Mouse (Mus musculus) spleen, adult 2 months (tissue): ENCODE measurements around the gene Sorbs2. TPM values are rescaled to one million over a fixed set of nuclear protein-coding genes. Genes with fewer than 3 reads are reported as not detected.

Source experiments
- DNase-seq, 2 experiments: peaks; one replicate each; pipeline versions ENCODE4 v3.0.0 to v3.0.0-alpha.2; 2012 to 2021; ENCODE audit warnings: low spot score in 2 of 2, low read depth in 1 of 2
- H3K27ac ChIP-seq: fragments of 200-500 bp; 2 replicates; pipeline ENCODE4 v1.5.1; 2012; ENCODE audit warnings: low read length, inconsistent platforms; ENCODE audit not compliant: insufficient read depth
- H3K27me3 ChIP-seq: fragments of 200-500 bp; 2 replicates; pipeline ENCODE4 v1.6.1; 2012; ENCODE audit warnings: mild to moderate bottlenecking, moderate library complexity, low read length, inconsistent platforms; ENCODE audit not compliant: control insufficient read depth, insufficient read depth
- H3K36me3 ChIP-seq: fragments of 200-500 bp; 2 replicates; pipeline ENCODE4 v1.6.1; 2012; ENCODE audit warnings: mild to moderate bottlenecking, low read length, inconsistent platforms; ENCODE audit not compliant: control insufficient read depth, insufficient read depth
- H3K4me1 ChIP-seq: fragments of 200-500 bp; 2 replicates; pipeline ENCODE4 v1.6.1; 2011; ENCODE audit warnings: inconsistent platforms; ENCODE audit not compliant: control insufficient read depth, insufficient read depth, insufficient read length
- H3K4me3 ChIP-seq: fragments of 200-500 bp; 2 replicates; pipeline ENCODE4 v1.5.1; 2011; ENCODE audit warnings: mild to moderate bottlenecking, inconsistent platforms; ENCODE audit not compliant: insufficient read depth, insufficient read length; ENCODE audit errors: extremely low read depth
- CTCF ChIP-seq: fragments of 200-500 bp; IDR thresholded peaks from 2 replicates; pipeline ENCODE4 v1.5.1; 2011; ENCODE audit warnings: mild to moderate bottlenecking, inconsistent platforms; ENCODE audit not compliant: insufficient read depth, insufficient read length, insufficient replicate concordance; ENCODE audit errors: extremely low read depth
- POLR2A ChIP-seq: fragments of 200-500 bp; IDR thresholded peaks from 2 replicates; pipeline ENCODE4 v1.6.1; 2011; ENCODE audit warnings: low read depth, low read length, inconsistent platforms
- WGBS: fragments of 180-500 bp; shearing (Covaris S2); methylation state at CpG from one replicate; pipeline ENCODE4 v1.1.7; 2018; 5-methylcytosine and 5-hydroxymethylcytosine counted together
- polyA plus RNA-seq: library from polyadenylated mRNA; depleted of rRNA; stranded (reverse); fragments of >200 nt; gene quantifications from 2 replicates; pipeline ENCODE4 v1.2.3, GENCODE M21; 2012

The Sorbs2 gene
- polyA plus RNA-seq, 1 experiment: 25.4 TPM

DNA sequence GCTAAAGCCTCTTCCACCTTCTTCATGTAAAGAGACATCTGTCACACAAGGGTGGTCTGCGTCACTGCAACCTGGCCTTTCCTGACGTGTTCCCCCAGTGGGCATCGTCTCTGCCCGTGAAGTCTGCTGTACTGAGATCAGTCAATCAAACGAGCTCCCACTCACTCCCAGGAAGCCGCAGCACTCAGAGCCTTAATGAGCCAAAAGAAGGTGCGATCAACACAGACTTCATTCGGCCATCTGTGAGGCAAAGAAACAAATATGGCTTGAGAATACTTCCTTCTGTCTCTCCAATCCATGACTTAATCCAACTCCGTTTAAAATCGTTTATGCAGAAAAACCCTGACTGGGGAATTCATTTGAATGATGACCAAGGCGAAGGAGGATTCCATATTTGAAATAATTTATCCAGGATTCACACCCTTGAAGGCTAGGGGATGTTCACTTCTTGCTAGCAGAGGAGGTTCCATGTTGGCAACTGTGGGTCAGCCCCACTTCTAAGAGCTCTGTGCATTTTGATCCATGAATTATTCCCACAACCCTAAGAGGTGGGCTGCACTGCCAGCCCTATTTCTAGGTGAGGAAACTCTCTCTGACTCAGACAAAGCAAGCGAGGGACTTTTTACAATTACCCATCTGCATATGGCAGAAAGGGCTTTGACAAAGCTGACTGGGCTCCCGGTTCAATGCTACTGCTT lies 207.9 kb downstream of the Sorbs2 start:
- no peak for DNase-seq
- H3K27ac ChIP-seq: no peak overlapping the region
- TF ChIP-seq POLR2A (no peak), CTCF (no peak)

DNA sequence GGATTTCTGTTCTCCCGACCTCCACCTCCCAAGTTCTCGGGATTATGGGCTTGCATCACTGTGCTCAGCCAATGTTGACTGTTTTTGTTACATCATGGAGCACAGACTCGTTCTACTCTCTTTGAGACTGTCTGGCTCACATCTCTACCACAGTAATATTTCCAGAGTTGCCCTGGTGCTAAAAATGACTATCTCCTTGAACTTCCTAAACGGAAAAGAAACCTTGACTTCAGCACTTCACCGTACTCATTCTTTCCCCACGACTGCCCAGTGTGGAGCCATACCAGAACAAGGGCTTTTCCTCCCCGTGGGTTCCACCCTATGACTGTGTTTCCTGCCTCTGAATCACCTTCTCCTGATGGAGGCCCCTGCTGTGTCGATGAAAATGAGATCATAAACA lies 212.2 kb downstream of the Sorbs2 start:
- Histone ChIP-seq H3K4me3 (no peak overlapping the region), H3K27me3 (no peaks in the 10 kb centered on the region), H3K27ac (no peak overlapping the region), H3K4me1 (no peaks in the 10 kb centered on the region), H3K36me3 (no peaks in the 10 kb centered on the region)
- no peak for DNase-seq
- 49% methylated on average over 8 of the region's 8 CpGs for WGBS
- TF ChIP-seq POLR2A: no peak
- TF ChIP-seq CTCF: no peak

More for the DNA sequence above, 207.9 kb downstream of the Sorbs2 start:
- Histone ChIP-seq H3K4me3 (no peak overlapping the region), H3K4me1 (no peaks in the 10 kb centered on the region), H3K27me3 (no peaks in the 10 kb centered on the region), H3K36me3 (no peaks in the 10 kb centered on the region)
- WGBS: 91% methylated on average over 13 of the region's 13 CpGs

DNA sequence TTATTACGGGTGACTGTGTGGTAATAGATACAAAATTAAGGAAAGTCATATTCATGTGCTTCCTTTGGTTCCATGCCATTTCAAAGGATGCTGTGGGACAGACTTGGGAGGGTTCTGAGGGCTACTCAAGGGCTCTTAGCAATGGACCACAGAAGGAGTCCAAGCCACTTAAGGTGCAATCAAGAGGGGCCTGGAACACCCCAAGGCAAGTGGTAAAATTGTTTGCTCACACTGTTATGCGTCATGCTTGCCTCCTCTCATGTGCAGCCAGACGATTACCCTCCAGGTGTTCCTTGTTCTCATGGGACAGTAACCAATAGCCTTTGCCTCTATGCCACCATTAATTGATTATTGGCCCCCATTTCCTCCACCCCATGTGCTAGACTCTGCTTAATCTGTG lies 216.6 kb downstream of the Sorbs2 start:
- Histone ChIP-seq H3K27ac (no peak overlapping the region), H3K4me1 (no peaks in the 10 kb centered on the region), H3K4me3 (no peak overlapping the region), H3K27me3 (no peaks in the 10 kb centered on the region), H3K36me3 (no peaks in the 10 kb centered on the region)
- no peak for DNase-seq
- 90% methylated on average over 3 of the region's 3 CpGs for WGBS
- no peak for TF ChIP-seq CTCF
- no peak for TF ChIP-seq POLR2A

DNA sequence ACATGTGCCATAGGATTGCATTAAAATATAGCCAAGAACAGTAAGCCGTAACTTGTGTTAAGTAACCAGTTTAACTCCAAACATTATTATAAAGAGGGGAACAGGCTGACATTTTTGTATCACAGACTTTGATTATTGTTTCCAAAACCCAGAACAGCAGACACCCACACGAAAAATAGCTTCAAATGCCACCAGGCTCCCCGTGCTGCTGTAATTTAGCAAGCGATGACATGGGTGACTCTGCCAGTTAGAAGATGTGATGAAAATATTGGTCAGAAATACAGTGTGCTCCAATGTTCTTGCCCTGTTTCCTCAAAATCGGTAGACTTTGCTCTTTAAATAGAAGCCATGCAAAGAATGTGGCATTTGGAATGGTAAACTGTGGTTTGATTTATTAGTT lies 217.7 kb downstream of the Sorbs2 start:
- H3K4me3 ChIP-seq: no peak overlapping the region
- TF ChIP-seq POLR2A: no peak
- no peak for TF ChIP-seq CTCF
- H3K4me1 ChIP-seq: no peaks in the 10 kb centered on the region
- H3K27ac ChIP-seq: no peak overlapping the region
- no peaks in the 10 kb centered on the region for H3K36me3 ChIP-seq
- no peak for DNase-seq
- H3K27me3 ChIP-seq: no peaks in the 10 kb centered on the region
- 62% methylated on average over 5 of the region's 5 CpGs for WGBS

DNA sequence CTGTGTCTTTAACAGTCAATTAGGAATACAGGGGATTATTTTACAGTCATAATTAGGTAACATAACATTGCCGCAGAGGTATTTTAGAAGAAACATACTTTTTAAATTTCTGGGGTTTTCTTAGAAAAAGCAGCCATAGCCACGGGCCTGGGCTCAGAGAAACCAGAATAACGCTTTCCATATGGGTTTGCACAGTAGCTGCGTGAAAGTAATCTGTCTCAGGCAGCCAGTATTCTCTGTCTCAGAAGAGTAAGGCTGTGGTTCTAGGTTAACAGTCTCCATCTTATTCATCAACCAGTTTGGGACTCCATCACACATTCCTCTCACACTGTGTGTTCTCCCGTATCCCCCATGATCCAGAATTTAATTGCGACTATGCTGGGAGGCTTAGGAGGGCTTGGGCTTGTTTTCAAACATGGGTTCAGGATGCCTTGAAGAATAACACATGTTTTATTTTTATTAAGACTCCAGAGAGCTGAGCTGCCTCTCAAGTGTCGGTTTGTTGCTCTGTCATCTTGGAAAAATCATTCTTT lies 222.3 kb downstream of the Sorbs2 start:
- Histone ChIP-seq H3K4me1 (no peaks in the 10 kb centered on the region), H3K27ac (no peak overlapping the region), H3K27me3 (no peaks in the 10 kb centered on the region), H3K36me3 (no peaks in the 10 kb centered on the region), H3K4me3 (no peak overlapping the region)
- no peak for TF ChIP-seq CTCF
- no peak for TF ChIP-seq POLR2A
- WGBS: 85% methylated on average over 7 of the region's 7 CpGs
- no peak for DNase-seq

DNA sequence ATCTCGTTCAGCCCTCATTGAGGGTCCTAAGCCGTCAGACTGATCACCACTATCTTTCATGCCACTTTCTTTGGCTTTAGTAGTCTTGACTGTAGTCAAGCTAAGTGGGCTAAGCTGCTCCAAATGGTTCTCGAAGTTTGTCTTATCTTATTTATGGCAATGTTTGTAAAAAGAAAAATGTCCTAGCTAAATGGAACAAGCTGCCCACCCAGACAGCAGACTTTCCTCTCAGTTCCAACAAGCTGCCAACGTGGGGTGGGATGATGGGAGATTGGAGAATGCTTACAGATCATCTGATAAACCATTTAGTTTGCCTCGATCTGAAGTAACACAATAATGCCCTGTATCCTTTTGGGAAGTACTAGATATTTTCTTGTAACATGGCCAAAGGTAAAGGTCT lies 223.2 kb downstream of the Sorbs2 start:
- no peaks in the 10 kb centered on the region for H3K4me1 ChIP-seq
- DNase-seq: no peak
- WGBS: 78% methylated on average over 5 of the region's 5 CpGs
- no peak overlapping the region for H3K27ac ChIP-seq
- H3K36me3 ChIP-seq: no peaks in the 10 kb centered on the region
- H3K27me3 ChIP-seq: no peaks in the 10 kb centered on the region
- TF ChIP-seq POLR2A: no peak
- H3K4me3 ChIP-seq: no peak overlapping the region

DNA sequence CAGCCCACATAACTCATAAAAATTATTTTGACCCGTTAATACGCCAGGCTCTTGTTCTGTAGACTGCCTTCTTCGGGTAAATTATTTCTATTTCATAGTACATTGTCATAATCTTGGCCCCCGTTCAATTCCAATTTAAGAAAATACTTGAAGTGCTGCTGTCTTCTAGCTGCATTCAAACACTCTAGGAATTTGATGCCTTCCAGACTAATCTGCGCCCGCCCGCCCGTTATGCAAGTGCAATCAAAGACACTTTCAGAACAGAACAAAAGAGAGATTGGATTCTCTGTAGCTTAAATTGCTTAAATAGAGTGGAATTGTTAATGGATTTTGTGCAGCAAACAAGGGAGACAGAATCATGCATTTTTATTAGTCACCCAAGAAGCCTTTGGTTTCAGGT lies 226.5 kb downstream of the Sorbs2 start:
- TF ChIP-seq CTCF (no peak), POLR2A (no peak)
- Histone ChIP-seq H3K4me1 (no peaks in the 10 kb centered on the region), H3K36me3 (no peaks in the 10 kb centered on the region), H3K27me3 (no peaks in the 10 kb centered on the region), H3K27ac (no peak overlapping the region), H3K4me3 (no peak overlapping the region)
- DNase-seq: no peak
- WGBS: 91% methylated on average over 8 of the region's 8 CpGs
